Mouse (Mus musculus) olfactory bulb, adult 2 months (tissue): ENCODE results near the gene Il2rg.

Experiments used
- CTCF ChIP-seq: fragments of 200-500 bp; IDR thresholded peaks from 2 replicates; pipeline ENCODE4 v1.5.1; 2012; ENCODE audit warnings: low read depth, mild to moderate bottlenecking, low read length, moderate library complexity; ENCODE audit not compliant: insufficient read depth
- POLR2A ChIP-seq: fragments of 200-500 bp; IDR thresholded peaks from 2 replicates; pipeline ENCODE4 v1.6.1; 2012; ENCODE audit warnings: mild to moderate bottlenecking, low read depth, low read length, moderate library complexity; ENCODE audit not compliant: insufficient read depth

DNA sequence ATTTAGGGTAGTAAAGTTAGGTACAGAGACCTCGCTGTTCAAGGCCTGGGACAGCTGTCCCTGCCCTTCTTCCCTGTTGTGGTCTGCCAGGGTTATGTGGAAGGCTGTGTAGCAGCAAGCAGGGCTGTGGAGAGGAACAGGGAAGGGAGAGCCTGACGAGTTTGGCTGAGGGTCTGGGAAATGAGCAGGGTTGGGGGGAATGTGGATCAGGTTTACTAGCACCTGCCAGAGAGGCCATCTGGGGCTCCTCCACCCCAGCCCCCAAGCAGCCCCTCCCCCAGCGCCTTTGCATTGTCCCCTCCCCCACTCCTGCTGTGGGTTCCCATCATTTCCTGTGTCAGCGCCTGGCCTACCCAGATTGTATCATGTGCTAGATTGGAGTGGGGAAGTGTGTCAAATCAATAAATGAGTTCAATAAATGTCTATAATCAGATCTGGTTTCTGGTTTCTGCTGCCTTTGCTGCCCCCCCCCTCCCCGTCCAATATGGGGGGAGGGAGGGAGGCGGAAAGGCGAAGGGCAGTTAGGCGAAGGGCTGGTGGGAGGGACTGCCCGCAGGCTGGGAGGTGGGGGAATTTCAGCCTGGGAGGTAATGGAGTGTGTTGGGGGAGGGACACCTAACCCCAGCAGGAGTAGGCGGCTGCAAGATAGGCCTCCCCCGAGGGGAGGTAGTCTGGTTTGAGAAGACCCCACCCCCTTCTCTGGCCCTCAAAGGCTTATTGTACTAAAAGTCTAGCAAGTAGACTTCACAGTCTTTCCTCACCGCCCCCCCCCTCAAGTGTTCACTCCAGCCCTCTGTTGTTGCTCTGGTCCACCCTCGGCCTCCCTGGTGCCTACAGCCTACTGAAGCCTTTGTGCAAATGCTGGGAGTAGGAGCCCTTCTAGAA is 7.4 kb downstream of the Il2rg start:
- no peak for TF ChIP-seq CTCF
- no peak for TF ChIP-seq POLR2A
